Mouse (Mus musculus) neural tube, embryonic 14.5 days (tissue): Measurements from ENCODE around the gene Relch. TPM values are rescaled to one million over a fixed set of nuclear protein-coding genes. Genes with fewer than 3 reads are reported as not detected.
"Not testable (repeated sequence)": the region's sequence is repeated elsewhere in the genome, so short reads cannot be mapped to it uniquely, and the experiment has no call there.

Experiments used
- ATAC-seq: fragments of 200-750 bp; cut with Nextera tagmentation; 2 replicates; pipeline ENCODE4 v1.8.0; 2017; ENCODE audit warnings: low read depth, mild to moderate bottlenecking, moderate TSS enrichment, moderate library complexity
- H3K27ac ChIP-seq: fragments of 300-500 bp; sonication (generic); 2 replicates; pipeline ENCODE4 v1.5.1; 2014; ENCODE audit warnings: low read depth, mild to moderate bottlenecking, control low read depth, low read length, moderate library complexity, mixed read lengths
- H3K27me3 ChIP-seq: fragments of 300-500 bp; sonication (generic); 2 replicates; pipeline ENCODE4 v1.6.1; 2014; ENCODE audit warnings: low read length; ENCODE audit not compliant: control insufficient read depth, insufficient read depth
- H3K36me3 ChIP-seq: fragments of 300-500 bp; sonication (generic); 2 replicates; pipeline ENCODE4 v1.6.1; 2014; ENCODE audit warnings: low read length, mixed read lengths; ENCODE audit not compliant: control insufficient read depth, insufficient read depth
- H3K4me1 ChIP-seq: fragments of 300-500 bp; sonication (generic); 2 replicates; pipeline ENCODE4 v1.6.1; 2014; ENCODE audit warnings: low read length; ENCODE audit not compliant: control insufficient read depth, insufficient read depth
- H3K4me2 ChIP-seq: fragments of 300-500 bp; sonication (generic); 2 replicates; pipeline ENCODE4 v1.6.1; 2014; ENCODE audit warnings: mild to moderate bottlenecking, low read depth, low read length, control low read depth
- H3K4me3 ChIP-seq: fragments of 300-500 bp; sonication (generic); 2 replicates; pipeline ENCODE4 v1.5.1; 2014; ENCODE audit warnings: low read depth, low read length, control low read depth, mixed read lengths
- H3K9ac ChIP-seq: fragments of 300-500 bp; sonication (generic); replicated peaks from 2 replicates; pipeline ENCODE4 v1.6.1; 2014; ENCODE audit warnings: low read depth, mild to moderate bottlenecking, control low read depth, low read length, mixed read lengths
- H3K9me3 ChIP-seq: fragments of 300-500 bp; sonication (generic); 2 replicates; pipeline ENCODE4 v1.6.1; 2016; ENCODE audit warnings: low read length; ENCODE audit not compliant: control insufficient read depth
- WGBS: fragments of 180-500 bp; shearing (Covaris S2); extraction: QIAGEN DNeasy Blood & Tissue Kit; methylation state at CpG from one replicate; pipeline ENCODE4 v1.1.7; 2014; 5-methylcytosine and 5-hydroxymethylcytosine counted together
- polyA plus RNA-seq: library from polyadenylated mRNA; unstranded; fragments of >200 nt; fragmentation: Nextera tagmentation; extraction: Ambion mirVana; gene quantifications from 2 replicates; pipeline ENCODE4 v1.2.1, GENCODE M21; 2014

The Relch gene
- polyA plus RNA-seq, 1 experiment from 2014 or later = 56.5 TPM

DNA sequence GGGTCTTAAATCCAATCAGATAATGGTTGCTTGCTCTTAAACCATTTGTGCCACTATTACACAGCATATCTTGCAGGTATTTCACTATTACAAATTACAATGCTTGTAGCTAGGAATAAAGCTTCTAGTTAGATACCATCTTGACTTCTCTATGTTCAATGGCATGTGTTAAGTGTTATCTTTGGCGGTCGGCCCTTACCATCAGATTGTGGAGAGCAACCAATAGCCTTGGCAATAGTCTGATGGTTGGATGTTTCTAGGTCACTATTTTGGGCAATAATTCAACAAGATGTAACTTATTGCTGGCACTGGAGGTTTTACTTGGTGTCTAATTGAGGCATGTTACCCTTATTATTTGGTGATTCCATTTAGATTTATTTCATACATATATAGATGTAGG is 11.1 kb downstream of the Relch start:
- Histone ChIP-seq H3K9ac (no peak overlapping the region), H3K27ac (no peak overlapping the region), H3K4me3 (no peak overlapping the region), H3K27me3 (no peaks in the 10 kb centered on the region), H3K4me2 (no peak overlapping the region), H3K36me3 (no peaks in the 10 kb centered on the region), H3K9me3 (no peaks in the 10 kb centered on the region), H3K4me1 (no peaks in the 10 kb centered on the region)
- WGBS = 94% methylated on average over 2 of the region's 2 CpGs
- no peak for ATAC-seq

DNA sequence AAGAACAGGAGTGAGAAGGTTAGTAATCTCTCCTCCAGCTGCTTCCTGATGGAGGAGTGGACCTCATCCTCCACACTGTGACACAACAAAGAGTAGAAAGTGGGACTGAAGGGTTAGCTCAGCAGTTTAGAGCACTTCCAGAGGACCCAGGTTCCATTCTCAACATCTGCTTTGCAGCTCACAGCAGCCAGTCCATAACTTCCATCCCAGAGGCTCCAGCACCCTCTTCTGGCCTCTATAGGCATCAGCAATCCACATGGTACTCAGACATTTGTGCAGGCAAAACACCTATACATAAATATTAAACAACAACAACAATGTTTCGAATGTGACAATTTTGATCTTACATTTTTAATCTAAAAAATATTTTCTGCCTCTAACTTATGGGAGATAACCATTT is 16.9 kb downstream of the Relch start:
- H3K27ac ChIP-seq = no peak overlapping the region
- H3K4me1 ChIP-seq = no peaks in the 10 kb centered on the region
- no peak overlapping the region for H3K9ac ChIP-seq
- H3K4me2 ChIP-seq = no peak overlapping the region
- H3K9me3 ChIP-seq = no peaks in the 10 kb centered on the region
- ATAC-seq = no peak
- no peak overlapping the region for H3K4me3 ChIP-seq
- 91% methylated on average over 1 of the region's 1 CpGs for WGBS
- H3K36me3 ChIP-seq = no peaks in the 10 kb centered on the region
- H3K27me3 ChIP-seq = no peaks in the 10 kb centered on the region

DNA sequence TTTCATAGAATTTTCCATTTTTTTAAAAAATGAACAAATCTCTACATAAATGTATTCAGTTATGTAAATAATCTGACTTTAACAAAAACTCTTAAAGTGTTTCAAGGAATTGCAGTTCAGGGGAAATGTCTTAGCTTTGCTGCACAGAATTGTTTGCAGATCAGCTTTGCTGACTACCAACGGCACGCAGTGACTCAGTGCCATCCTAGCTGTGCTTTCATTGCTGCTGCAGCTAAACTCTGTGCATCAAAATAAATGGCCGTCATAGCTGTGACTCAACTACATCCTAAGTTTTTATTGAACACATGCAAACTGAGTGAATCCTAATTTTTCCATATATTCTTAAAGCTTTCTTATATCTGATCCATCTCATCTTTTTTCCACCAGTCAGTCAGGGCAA is 21.8 kb downstream of the Relch start:
- Histone ChIP-seq H3K36me3 (no peaks in the 10 kb centered on the region), H3K9ac (no peak overlapping the region), H3K27ac (no peak overlapping the region), H3K4me2 (no peak overlapping the region), H3K4me1 (no peaks in the 10 kb centered on the region), H3K9me3 (no peaks in the 10 kb centered on the region), H3K27me3 (no peaks in the 10 kb centered on the region), H3K4me3 (no peak overlapping the region)
- WGBS = 95% methylated on average over 3 of the region's 3 CpGs
- ATAC-seq = no peak

DNA sequence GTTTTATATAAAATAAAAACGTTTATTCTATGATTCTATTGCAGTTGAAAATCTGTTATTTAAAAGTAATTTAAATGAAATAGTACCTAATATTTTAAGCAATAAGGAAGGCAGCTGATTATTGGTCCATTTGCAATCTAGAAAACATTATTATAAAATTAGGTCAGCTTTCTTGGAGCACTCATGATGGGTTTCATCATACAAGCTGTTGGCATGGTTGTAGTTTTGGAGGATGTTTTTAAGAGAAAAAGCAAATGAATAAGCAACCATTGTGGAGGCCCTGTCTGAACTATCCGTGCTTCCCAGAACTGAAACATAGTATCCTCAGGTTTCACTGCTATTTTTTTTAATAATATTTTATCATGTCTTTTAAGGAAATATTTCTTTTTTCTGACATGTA is 31.9 kb downstream of the Relch start:
- no peak for ATAC-seq
- 88% methylated on average over 2 of the region's 2 CpGs for WGBS
- Histone ChIP-seq H3K9me3 (no peaks in the 10 kb centered on the region), H3K4me3 (no peak overlapping the region), H3K4me1 (no peaks in the 10 kb centered on the region), H3K27me3 (no peaks in the 10 kb centered on the region), H3K9ac (no peak overlapping the region), H3K4me2 (no peak overlapping the region), H3K27ac (no peak overlapping the region), H3K36me3 (no peaks in the 10 kb centered on the region; the same call in 1 of the 2 replicates)

DNA sequence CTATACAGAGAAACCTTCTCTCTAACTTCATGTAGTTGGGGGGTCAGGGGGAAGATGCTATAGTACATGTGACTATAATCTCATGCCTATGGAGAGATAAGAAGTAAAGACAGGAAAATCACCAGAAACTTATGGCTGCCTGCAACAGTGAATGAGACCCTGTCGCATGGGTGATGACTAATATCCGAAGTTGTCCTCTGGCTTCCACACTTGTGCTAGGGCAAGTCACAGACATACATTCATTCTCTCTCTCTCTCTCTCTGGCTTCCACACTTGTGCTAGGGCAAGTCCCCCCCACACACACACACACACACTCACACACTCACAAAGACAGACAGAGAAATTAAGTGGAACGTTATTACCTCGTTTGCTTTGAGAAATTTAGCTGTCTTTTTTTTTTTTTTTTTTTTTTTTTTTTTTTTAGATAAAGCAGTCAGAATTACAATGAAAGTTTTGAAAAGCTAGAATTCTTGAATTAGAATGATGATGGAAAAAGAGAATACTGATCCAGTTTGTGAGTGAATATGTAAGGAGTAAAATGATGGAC is 37.4 kb downstream of the Relch start:
- Histone ChIP-seq H3K27me3 (no peaks in the 10 kb centered on the region), H3K27ac (no peak overlapping the region), H3K4me3 (no peak overlapping the region), H3K36me3 (0 out of 2 replicates have a peak, but pooled peaks cover 4% of the 10 kb centered on the region), H3K4me2 (no peak overlapping the region), H3K9me3 (no peaks in the 10 kb centered on the region), H3K4me1 (no peaks in the 10 kb centered on the region), H3K9ac (no peak overlapping the region)
- 90% methylated on average over 4 of the region's 4 CpGs for WGBS
- no peak for ATAC-seq

DNA sequence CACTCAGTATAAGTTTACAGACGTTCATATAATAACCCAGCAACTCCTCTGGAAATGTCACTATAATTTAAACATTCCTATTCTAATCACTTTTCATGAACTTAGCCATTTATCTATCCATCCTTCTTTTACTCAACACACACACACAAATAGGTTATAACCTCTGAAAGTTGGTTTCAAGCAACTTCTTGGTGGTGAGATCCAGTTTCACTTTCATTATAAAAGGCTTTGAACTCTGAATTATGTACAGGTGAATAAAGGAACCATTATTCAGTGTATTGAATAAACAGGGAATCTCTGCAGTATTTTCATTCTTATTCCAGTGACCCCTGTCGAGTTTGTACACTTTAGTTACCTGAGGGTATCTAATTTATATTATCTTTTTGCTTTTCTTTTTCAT is 45.8 kb downstream of the Relch start:
- Histone ChIP-seq H3K9ac (no peak overlapping the region), H3K9me3 (no peaks in the 10 kb centered on the region), H3K4me1 (no peaks in the 10 kb centered on the region), H3K27ac (no peak overlapping the region), H3K4me2 (no peak overlapping the region), H3K27me3 (no peaks in the 10 kb centered on the region), H3K36me3 (peaks cover 4% of the 10 kb centered on the region), H3K4me3 (no peak overlapping the region)
- ATAC-seq = no peak
- WGBS = 82% methylated on average over 2 of the region's 2 CpGs

DNA sequence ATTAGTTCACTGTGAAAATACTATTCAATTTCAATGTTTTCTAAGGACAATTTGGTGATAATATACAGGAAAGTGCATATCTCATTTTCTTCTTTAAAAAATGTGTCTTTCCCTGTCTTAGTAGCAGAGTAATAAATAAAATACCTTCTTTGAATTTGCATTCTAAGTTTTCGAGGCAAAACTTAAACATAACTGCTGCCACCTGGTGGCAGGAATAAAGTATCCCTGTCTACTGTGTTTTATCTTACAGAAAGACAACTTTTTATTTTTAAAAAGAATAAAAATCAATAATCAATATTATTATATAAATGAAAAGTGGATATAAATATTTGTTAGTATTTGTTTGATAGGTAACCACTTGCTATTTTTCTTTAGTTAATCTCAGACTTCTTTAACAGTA is 47.6 kb downstream of the Relch start:
- H3K27me3 ChIP-seq = no peaks in the 10 kb centered on the region
- H3K9ac ChIP-seq = no peak overlapping the region
- H3K4me3 ChIP-seq = no peak overlapping the region
- no peak overlapping the region for H3K27ac ChIP-seq
- WGBS = 41% methylated on average over 1 of the region's 1 CpGs
- no peaks in the 10 kb centered on the region for H3K4me1 ChIP-seq
- H3K9me3 ChIP-seq = no peaks in the 10 kb centered on the region
- no peak overlapping the region for H3K4me2 ChIP-seq
- ATAC-seq = no peak
- H3K36me3 ChIP-seq = peaks cover 12% of the 10 kb centered on the region

DNA sequence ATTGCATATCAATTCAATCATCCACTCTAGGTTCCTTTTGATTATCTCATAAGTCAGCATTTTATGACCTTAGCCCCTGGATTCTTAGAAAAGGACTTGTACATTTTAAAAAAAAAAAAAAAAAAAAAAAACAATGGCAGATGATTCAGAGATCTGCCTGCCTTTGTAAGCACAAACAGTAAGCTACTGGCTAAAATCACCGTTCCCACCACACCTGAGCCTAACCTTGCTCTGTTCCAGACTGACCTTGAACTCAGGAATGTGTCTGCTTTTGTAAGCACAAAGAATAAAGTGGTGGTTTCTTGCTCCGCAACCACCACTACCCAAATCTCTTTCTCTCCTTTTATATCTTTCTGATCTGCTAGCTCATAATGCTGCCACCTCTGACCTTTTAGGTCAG is 49.2 kb downstream of the Relch start:
- 100% methylated on average over 2 of the region's 2 CpGs for WGBS
- Histone ChIP-seq H3K9me3 (no peaks in the 10 kb centered on the region), H3K27ac (no peak overlapping the region), H3K27me3 (no peaks in the 10 kb centered on the region), H3K36me3 (peaks cover 20% of the 10 kb centered on the region), H3K4me1 (no peaks in the 10 kb centered on the region), H3K9ac (no peak overlapping the region), H3K4me3 (no peak overlapping the region), H3K4me2 (no peak overlapping the region)
- no peak for ATAC-seq

DNA sequence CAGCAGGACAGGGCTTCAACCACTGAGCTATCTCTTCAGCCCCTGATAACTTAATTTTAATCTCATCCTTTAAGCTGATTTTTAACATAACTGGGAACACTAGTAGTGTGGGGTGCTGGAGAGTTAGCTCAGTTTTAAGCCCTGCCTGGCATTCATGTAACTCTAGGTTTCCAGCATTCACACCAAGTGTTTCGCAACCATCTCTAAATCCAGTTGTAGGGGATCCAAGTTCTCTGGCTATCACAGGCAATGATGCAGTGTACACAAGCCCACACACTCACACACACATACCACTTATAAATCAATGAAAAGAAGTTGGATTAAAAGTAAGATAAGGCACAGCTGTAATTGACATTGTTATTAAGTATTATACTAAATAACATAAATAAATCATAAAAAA is 54.7 kb downstream of the Relch start:
- WGBS = 97% methylated on average over 1 of the region's 1 CpGs
- Histone ChIP-seq H3K4me2 (no peak overlapping the region), H3K36me3 (peaks cover 32% of the 10 kb centered on the region), H3K27ac (no peak overlapping the region), H3K9ac (no peak overlapping the region), H3K27me3 (no peaks in the 10 kb centered on the region), H3K9me3 (no peaks in the 10 kb centered on the region), H3K4me1 (no peaks in the 10 kb centered on the region), H3K4me3 (no peak overlapping the region)
- ATAC-seq = no peak

DNA sequence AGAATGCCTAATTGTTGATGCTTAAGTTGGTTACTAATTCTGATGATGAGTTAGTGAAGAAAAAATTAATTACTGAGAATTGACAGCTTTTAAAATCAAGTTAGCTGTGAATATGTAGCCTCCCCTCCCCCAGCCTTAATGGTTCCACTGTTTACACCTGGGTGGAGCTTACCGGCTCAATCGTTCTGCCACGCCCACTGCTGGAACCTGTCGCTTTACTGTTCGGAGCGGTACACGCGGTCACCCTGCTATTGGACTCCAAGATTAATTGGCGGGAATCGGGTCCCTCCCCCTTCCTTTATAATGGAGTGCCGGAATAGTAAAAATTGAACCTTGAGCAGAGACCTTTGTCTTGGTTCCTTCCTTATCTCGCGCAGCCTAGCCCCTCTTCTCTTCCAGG is 65.6 kb downstream of the Relch start:
- 96% methylated on average over 13 of the region's 13 CpGs for WGBS
- H3K36me3 ChIP-seq = peaks cover 10% of the 10 kb centered on the region
- H3K4me3 ChIP-seq, H3K27ac ChIP-seq, H3K4me1 ChIP-seq, H3K27me3 ChIP-seq, H3K9ac ChIP-seq, ATAC-seq, H3K4me2 ChIP-seq, H3K9me3 ChIP-seq: not testable (repeated sequence)
